Mouse (Mus musculus): ENCODE results near the gene Ankrd36.
"Not testable (repeated sequence)": the region's sequence is repeated elsewhere in the genome, so short reads cannot be mapped to it uniquely, and the experiment has no call there.

Gene Ankrd36

GRCm38 (mm10) chr11:5569474-5569873 lies at the start of gene Ankrd36:
TSS of gene Ankrd36 (plus strand) at chr11:5569684.
- no peak for DNase-seq

DNA sequence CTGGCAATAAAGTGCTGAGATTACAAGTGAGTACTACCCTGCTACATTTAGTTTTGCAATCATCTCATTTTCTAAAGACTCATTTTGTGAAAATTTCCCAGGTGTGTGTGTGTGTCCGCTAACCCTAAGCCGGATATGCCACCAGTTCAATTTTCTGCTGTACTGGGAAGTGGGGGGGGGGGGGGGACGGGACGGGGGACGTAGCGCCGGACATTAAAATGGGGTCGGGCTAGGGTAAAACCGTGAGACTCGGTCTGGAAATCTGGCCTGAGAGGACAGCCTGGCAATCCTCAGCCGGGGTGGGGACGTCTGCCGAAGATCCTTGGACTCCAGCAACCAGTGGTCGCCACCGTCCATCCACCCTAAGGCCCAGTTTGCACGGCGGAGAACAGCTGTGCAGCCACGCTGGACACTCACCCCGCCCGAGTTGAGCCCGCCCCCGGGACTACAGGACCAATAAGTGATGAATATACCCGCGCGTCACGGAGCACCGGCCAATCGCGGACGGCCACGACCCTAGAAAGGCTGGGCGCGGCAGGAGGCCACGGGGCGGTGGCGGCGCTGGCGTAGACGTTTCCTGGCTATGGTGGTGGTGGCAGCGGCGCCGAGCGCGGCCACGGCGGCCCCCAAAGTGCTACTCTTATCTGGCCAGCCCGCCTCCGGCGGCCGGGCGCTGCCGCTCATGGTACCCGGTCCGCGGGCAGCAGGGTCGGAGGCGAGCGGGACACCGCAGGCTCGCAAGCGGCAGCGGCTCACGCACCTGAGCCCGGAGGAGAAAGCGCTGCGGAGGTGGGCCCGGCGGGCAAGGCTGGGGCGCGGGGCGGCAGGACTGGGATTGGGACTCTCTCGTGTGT lies 48.8 kb upstream of the Ankrd36 start, which contains the start of gene Xbp1:
TSS of gene Xbp1 (plus strand) at position 248 of the 854 bp plus-strand sequence.
- peak; percentile 98 for DNase-seq

- no peak for DNase-seq
Measured at GRCm38 (mm10) chr11:5521266-5521515, 48.3 kb upstream of the Ankrd36 start.

GRCm38 (mm10) chr11:5521516-5522291 lies 47.8 kb upstream of the Ankrd36 start:
- DNase-seq = peak; percentile 79

- no peak for DNase-seq
Measured at GRCm38 (mm10) chr11:5522798-5523415, 46.6 kb upstream of the Ankrd36 start.

DNA sequence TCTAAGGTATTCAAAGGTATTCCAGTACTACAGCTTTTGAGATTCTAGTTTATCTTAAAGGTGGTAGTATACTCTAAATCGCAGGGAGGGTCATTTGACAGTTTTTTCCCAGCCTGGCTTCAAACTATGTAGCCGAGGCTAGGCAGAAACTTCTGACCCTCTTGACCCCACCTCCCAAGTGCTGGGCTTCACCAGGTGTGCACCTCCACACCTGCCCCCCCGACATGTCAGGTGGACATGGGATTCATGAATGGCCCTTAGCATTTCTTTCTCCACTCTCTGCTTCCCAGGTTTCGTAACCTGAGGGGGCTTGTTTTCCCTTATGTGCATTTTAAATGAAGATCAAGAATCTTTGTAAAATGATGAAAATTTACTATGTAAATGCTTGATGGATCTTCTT lies 44.1 kb upstream of the Ankrd36 start:
- DNase-seq = no peak

DNA sequence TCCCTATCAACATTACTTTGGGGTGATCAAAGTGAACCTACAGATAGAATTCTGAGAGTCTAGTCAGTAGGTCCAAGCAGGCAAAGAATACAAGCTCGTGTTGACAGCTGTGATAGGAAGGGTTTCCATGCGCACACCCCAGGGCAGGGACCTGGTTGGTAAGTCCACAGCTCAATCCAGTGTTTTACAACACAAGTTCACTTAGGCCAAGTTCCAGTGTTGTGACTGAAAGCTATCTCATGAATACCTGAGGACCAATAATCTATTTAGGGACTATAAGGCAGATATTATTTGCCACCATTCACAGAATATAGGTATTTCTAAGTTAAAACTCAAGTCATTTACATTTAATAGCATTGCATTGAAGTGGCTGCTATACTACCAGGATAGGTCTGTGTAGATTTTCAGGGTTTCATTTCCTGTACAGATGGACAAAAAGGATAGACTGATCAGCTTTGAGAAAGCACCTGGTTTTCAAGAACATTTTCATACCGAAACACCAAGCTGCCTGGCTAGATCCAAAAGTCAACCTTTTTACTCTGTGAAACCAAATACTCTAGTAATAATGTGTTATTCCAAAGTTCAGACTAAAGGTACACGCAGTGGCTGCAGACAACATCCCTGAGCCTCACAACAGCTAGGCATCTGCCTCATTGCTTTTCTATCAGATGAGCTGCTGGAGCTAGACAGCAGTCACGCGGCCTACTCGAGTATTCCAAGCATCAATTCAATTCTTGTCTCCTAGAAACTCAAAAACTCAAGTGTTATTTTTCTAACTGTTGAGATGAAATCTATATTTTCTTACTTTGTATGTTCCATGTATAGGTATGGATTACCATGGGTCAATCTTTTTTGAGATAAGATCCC lies 42.7 kb upstream of the Ankrd36 start:
- DNase-seq = no peak

DNA sequence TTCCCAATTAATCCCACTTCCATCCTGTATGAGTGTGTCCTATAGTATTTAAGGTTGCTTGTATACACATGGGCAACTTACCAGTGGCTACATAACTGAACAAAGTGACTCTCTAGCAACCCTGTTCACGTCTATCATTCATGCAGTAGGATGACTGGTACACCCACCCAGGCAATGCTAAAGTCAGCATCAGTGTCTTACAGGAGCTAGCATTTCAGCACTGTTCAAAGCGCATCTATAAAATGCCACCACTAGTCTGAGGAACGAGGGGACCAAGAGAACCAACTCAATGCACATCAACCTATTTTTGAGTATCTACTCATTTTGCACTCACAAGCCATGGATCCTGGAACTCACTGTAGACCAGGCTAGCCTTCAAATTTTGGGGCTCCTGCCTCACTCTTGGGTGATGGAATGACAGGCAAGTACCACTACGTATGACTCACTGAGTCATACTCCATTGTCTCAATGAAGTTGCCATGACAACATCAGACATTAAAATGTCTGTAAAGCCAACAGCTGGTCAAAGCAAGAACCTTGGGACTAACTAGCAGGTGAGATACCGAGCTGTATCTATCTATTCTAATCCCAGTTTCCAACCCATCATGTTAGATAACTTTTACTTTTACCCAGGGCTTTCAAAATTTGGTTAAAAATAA lies 41.5 kb upstream of the Ankrd36 start:
- no peak for DNase-seq

GRCm38 (mm10) chr11:5528841-5529240 lies 40.6 kb upstream of the Ankrd36 start:
- DNase-seq = no peak

GRCm38 (mm10) chr11:5530172-5530571 lies 39.3 kb upstream of the Ankrd36 start:
- DNase-seq = no peak

- no peak for DNase-seq
Measured at GRCm38 (mm10) chr11:5530717-5531116, 38.8 kb upstream of the Ankrd36 start.

DNA sequence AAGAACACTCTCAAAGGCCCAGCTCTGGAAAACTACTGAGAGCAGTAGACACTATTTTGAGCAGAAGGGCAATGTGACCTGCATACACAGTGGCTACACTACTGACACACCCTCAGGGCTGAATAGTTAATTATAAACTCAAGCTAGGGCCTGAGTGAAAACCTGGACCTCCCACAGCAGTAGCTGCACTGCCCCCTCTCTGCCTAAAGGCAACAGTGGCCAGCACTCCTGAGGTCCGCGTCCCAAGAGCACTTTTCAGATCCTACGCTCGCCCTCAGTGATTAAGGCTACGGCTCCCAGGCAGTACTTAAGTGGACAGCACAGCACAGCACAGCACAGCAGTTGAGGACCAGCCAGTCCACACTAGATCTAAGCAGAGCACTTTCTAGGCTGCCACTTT lies 36.4 kb upstream of the Ankrd36 start:
- no peak for DNase-seq

GRCm38 (mm10) chr11:5537454-5537853 lies 32.0 kb upstream of the Ankrd36 start:
- DNase-seq = not testable (repeated sequence)

DNA sequence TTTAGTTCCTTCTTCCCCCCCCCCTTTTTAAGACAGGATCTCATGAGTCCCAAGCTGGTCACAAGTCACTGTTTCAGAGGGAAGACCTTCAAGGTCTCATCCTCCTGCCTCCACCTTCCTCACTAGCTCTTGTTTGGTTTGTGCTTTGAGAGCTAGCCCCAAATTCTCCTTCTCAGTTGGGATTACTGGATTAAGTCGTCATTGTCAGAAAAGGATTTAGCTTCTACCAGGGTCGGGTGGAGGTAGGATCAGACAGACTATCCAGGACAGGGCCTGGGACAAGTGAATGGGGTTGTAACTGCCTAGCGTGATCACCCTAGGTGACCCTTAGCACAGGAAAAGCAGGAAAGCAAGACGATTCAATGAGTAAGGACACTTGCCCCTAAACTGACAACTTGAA lies 29.2 kb upstream of the Ankrd36 start:
- DNase-seq = no peak

GRCm38 (mm10) chr11:5541230-5541798 lies 28.2 kb upstream of the Ankrd36 start:
- DNase-seq = no peak

- DNase-seq = peak; percentile 86
Measured at GRCm38 (mm10) chr11:5541799-5542481, 27.5 kb upstream of the Ankrd36 start, which contains the start of gene Ccdc117. TSS of gene Ccdc117 (minus strand) at chr11:5542187.

- DNase-seq = no peak
Measured at GRCm38 (mm10) chr11:5542482-5543185, 26.9 kb upstream of the Ankrd36 start.

DNA sequence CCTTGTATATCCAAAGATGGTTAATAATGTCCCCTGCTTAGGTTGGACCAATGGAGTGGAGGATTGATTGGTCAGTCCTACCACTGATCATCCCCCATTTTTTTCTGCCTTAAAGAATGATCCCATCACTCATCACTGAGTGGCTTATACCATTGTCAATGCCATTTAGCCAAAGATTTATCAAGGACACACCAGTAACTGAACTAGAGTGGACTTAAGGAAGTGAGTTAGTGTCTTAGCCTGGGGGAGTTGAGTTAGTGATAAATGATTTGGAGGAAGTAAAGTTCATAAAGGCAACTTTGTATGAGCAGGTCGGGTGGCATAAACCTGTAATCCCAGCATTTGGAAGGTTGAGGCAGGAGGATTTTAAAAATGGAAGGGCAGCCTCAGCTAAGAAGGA lies 26.2 kb upstream of the Ankrd36 start:
- DNase-seq = no peak

DNA sequence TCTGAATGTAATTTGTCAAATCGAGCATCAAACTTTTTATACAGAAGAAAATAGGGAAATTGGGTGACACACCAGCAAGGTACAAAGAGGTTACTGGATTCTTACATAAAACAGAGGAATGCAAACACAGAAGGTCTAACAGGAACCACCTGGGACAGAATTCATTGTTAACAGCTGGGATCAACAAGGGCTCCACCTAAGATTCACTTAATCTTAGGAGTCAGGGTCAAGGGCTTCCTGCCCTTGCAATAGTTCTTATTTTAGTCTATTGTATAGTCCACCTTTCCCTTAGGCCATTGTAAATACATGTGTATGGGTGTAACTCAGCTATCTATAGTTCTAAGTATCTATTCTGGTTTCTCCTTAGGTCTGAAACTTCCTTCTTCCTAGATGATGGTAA lies 24.8 kb upstream of the Ankrd36 start:
- not testable (repeated sequence) for DNase-seq

DNA sequence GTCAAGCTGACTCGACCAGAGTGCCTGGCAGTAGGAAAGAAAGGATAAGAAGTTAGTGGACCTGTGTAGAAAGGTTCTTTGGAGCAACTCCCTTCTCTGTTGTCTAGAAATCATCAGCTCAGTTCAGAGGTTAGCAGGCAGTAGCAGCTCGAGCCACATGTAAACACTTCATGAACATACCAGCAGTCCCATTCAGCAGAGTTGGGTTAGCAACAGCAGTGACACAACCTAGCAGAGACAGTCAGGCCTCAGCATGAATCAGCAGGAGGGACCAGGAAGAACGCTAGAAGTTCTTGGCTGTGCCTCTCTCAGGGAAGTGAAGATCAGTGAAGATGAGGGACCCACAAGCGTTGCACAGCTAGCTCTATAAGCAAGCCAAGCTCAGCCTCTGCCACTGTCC lies 24.0 kb upstream of the Ankrd36 start:
- no peak for DNase-seq

- no peak for DNase-seq
Measured at GRCm38 (mm10) chr11:5546693-5547092, 22.8 kb upstream of the Ankrd36 start.
